Mouse (Mus musculus) Patski (cell line): ENCODE results near the gene Rhag. TPM values are rescaled to one million over a fixed set of nuclear protein-coding genes. Genes with fewer than 3 reads are reported as not detected.
A peak's percentile ranks its signal among the peaks of the same experiment; 100 is the strongest.

Experiments used
- ATAC-seq: fragments of 100-300 bp; one replicate; pipeline ENCODE4 v1.8.0; 2021
- CTCF ChIA-PET: fragments of 350-600 bp; sonication (Branson Sonifier 250); formaldehyde crosslinking; loops from one replicate; lab custom pipeline; 2022; ENCODE audit warnings: inconsistent platforms; lab: Charles Lee
- POLR2A ChIA-PET: fragments of 350-600 bp; sonication (Branson Sonifier 250); formaldehyde crosslinking; loops from one replicate; lab custom pipeline; 2022; ENCODE audit warnings: antibody characterized with exemption, inconsistent platforms; lab: Charles Lee
- DNase-seq: peaks from one replicate; pipeline ENCODE4 v3.0.0-alpha.2; 2011; ENCODE audit warnings: low read depth, low spot score
- H3K27me3 ChIP-seq: fragments of 371-371 bp; one replicate; pipeline ENCODE4 v1.5.1; 2021
- CTCF ChIP-seq: fragments of 100-300 bp; IDR thresholded peaks from one replicate; pipeline ENCODE4 v1.5.1; 2021
- in situ Hi-C: fragments of 300-500 bp; cut with MboI; formaldehyde crosslinking; loops from 3 replicates; pipeline ENCODE4 v1.11.1; 2018; ENCODE audit warnings: low pct_unique_long_range_greater_than_20kb, mixed read lengths
- polyA plus RNA-seq: library from polyadenylated mRNA; unstranded; gene quantifications from one replicate; pipeline ENCODE4 v1.2.3, GENCODE M21; 2021

The Rhag gene
- not detected for polyA plus RNA-seq

GRCm38 (mm10) chr17:40810934-40811333, at the start of gene Rhag:
Gene Rhag, plus strand, starts transcription at chr17:40811126.
- no peak for TF ChIP-seq CTCF
- H3K27me3 ChIP-seq: no peaks in the 10 kb centered on the region
- POLR2A ChIA-PET: no interaction called here
- ATAC-seq (no peak), DNase-seq (no peak)
- CTCF ChIA-PET: interaction anchor here (1.1 to 2.2 kb wide), 2 partner anchors 12 to 13 kb away, joined by 3 to 12 read pairs; no protein-coding TSS in a partner anchor
- in situ Hi-C loops: loop anchor here (25.0 kb wide), 1 partner anchor 599 kb away; the partner anchor contains the start of gene Pgk2

GRCm38 (mm10) chr17:40763662-40764061, 47.3 kb upstream of the Rhag start:
- POLR2A ChIA-PET: no interaction called here
- in situ Hi-C loops: no loop called here
- CTCF ChIA-PET: no interaction called here
- H3K27me3 ChIP-seq: no peaks in the 10 kb centered on the region
- ATAC-seq (no peak), DNase-seq (no peak)
- no peak for TF ChIP-seq CTCF

- no peak for DNase-seq
- H3K27me3 ChIP-seq: no peaks in the 10 kb centered on the region
- ChIA-PET POLR2A (no interaction called here), CTCF (no interaction called here)
- in situ Hi-C loops: no loop called here
- TF ChIP-seq CTCF: no peak
- no peak for ATAC-seq
Measured at GRCm38 (mm10) chr17:40767120-40767519, 43.8 kb upstream of the Rhag start.

GRCm38 (mm10) chr17:40789877-40790276, 21.0 kb upstream of the Rhag start:
- CTCF ChIA-PET: no interaction called here
- POLR2A ChIA-PET: no interaction called here
- ATAC-seq (no peak), DNase-seq (no peak)
- peaks cover 3% of the 10 kb centered on the region for H3K27me3 ChIP-seq
- no peak for TF ChIP-seq CTCF
- in situ Hi-C loops: no loop called here

- ATAC-seq: no peak
- CTCF ChIA-PET: interaction anchor here (1.5 kb wide), 1 partner anchor 8 kb away, joined by 3 read pairs; no protein-coding TSS in a partner anchor
- in situ Hi-C loops: no loop called here
- H3K27me3 ChIP-seq: peaks cover 3% of the 10 kb centered on the region
- POLR2A ChIA-PET: no interaction called here
- TF ChIP-seq CTCF: no peak
- DNase-seq: no peak
Measured at GRCm38 (mm10) chr17:40793921-40794854, 16.7 kb upstream of the Rhag start.

- ChIA-PET POLR2A (no interaction called here), CTCF (interaction anchor here (1.1 to 1.5 kb wide), 3 partner anchors 12 to 76 kb away, joined by 3 to 7 read pairs (median 4); no protein-coding TSS in a partner anchor)
- TF ChIP-seq CTCF: no peak
- no peaks in the 10 kb centered on the region for H3K27me3 ChIP-seq
- in situ Hi-C loops: loop anchor here (25.0 kb wide), 1 partner anchor 591 kb away; the partner anchor contains the start of gene Pgk2
- DNase-seq (peak; percentile 41), ATAC-seq (peak; percentile 97)
Measured at GRCm38 (mm10) chr17:40802707-40803340, 8.1 kb upstream of the Rhag start.

GRCm38 (mm10) chr17:40806550-40806949, 4.4 kb upstream of the Rhag start:
- ATAC-seq (peak; percentile 45), DNase-seq (no peak)
- in situ Hi-C loops: loop anchor here (25.0 kb wide), 1 partner anchor 594 kb away; the partner anchor contains the start of gene Pgk2
- CTCF ChIA-PET: interaction anchor here (1.0 to 2.0 kb wide), 2 partner anchors 14 to 18 kb away, joined by 3 to 8 read pairs; no protein-coding TSS in a partner anchor
- H3K27me3 ChIP-seq: no peaks in the 10 kb centered on the region
- no peak for TF ChIP-seq CTCF
- POLR2A ChIA-PET: no interaction called here

- ATAC-seq (no peak), DNase-seq (no peak)
- no peak for TF ChIP-seq CTCF
- in situ Hi-C loops: loop anchor here (25.0 kb wide), 1 partner anchor 595 kb away; the partner anchor contains the start of gene Pgk2
- ChIA-PET CTCF (interaction anchor here (2.0 kb wide), 1 partner anchor 17 kb away, joined by 8 read pairs; no protein-coding TSS in a partner anchor), POLR2A (no interaction called here)
- no peaks in the 10 kb centered on the region for H3K27me3 ChIP-seq
Measured at GRCm38 (mm10) chr17:40806953-40807572, 3.9 kb upstream of the Rhag start, which contains the start of gene Crisp2. Gene Crisp2, minus strand, starts transcription at chr17:40807003.

GRCm38 (mm10) chr17:40808071-40808470, 2.9 kb upstream of the Rhag start:
- no peaks in the 10 kb centered on the region for H3K27me3 ChIP-seq
- ChIA-PET POLR2A (no interaction called here), CTCF (interaction anchor here (0.7 to 1.9 kb wide), 3 partner anchors 16 to 22 kb away, joined by 3 to 7 read pairs (median 3); no protein-coding TSS in a partner anchor)
- TF ChIP-seq CTCF: no peak
- in situ Hi-C loops: loop anchor here (25.0 kb wide), 1 partner anchor 596 kb away; the partner anchor contains the start of gene Pgk2
- no peak for DNase-seq
- no peak for ATAC-seq

GRCm38 (mm10) chr17:40811560-40811959, 634 bp downstream of the Rhag start:
- ChIA-PET POLR2A (no interaction called here), CTCF (interaction anchor here (1.0 to 2.2 kb wide), 2 partner anchors 9 to 12 kb away, joined by 3 to 12 read pairs; no protein-coding TSS in a partner anchor)
- DNase-seq (no peak), ATAC-seq (no peak)
- no peaks in the 10 kb centered on the region for H3K27me3 ChIP-seq
- TF ChIP-seq CTCF: no peak
- in situ Hi-C loops: loop anchor here (25.0 kb wide), 1 partner anchor 599 kb away; the partner anchor contains the start of gene Pgk2
